Mouse (Mus musculus): ENCODE results near the gene Wfdc18.

The Wfdc18 gene

GRCm38 (mm10) chr11:83708715-83709114 lies at the start of gene Wfdc18:
Wfdc18 (plus strand) TSS chr11:83709015.
- no peak for DNase-seq (ENCODE audit: low read depth, low spot score)

- DNase-seq (ENCODE audit: low read depth, low spot score) = no peak
These were observed 46.6 kb upstream of the Wfdc18 start, which contains the start of gene Ccl4 for GRCm38 (mm10) chr11:83662204-83662603. Ccl4 (plus strand) TSS chr11:83662584.

- DNase-seq (ENCODE audit: low read depth, low spot score) = no peak
These were observed 45.3 kb upstream of the Wfdc18 start for GRCm38 (mm10) chr11:83663532-83663931.

GRCm38 (mm10) chr11:83671743-83672142 lies 37.1 kb upstream of the Wfdc18 start:
- DNase-seq (ENCODE audit: low read depth, low spot score) = no peak

GRCm38 (mm10) chr11:83675665-83676064 lies 33.1 kb upstream of the Wfdc18 start:
- DNase-seq (ENCODE audit: low read depth, low spot score) = no peak

- no peak for DNase-seq (ENCODE audit: low read depth, low spot score)
These were observed 18.9 kb upstream of the Wfdc18 start for GRCm38 (mm10) chr11:83689918-83690317.

- no peak for DNase-seq (ENCODE audit: low read depth, low spot score)
These were observed 16.8 kb upstream of the Wfdc18 start for GRCm38 (mm10) chr11:83692008-83692407.

GRCm38 (mm10) chr11:83703705-83704104 lies 5.1 kb upstream of the Wfdc18 start, which contains the start of gene Wfdc17:
Wfdc17 (plus strand) TSS chr11:83703991.
- no peak for DNase-seq (ENCODE audit: low read depth, low spot score)

- DNase-seq (ENCODE audit: low read depth, low spot score) = no peak
These were observed 868 bp downstream of the Wfdc18 start for GRCm38 (mm10) chr11:83709683-83710082.

- no peak for DNase-seq (ENCODE audit: low read depth, low spot score)
These were observed 3.9 kb downstream of the Wfdc18 start for GRCm38 (mm10) chr11:83712671-83713070.

- DNase-seq (ENCODE audit: low read depth, low spot score) = no peak
These were observed 5.1 kb downstream of the Wfdc18 start for GRCm38 (mm10) chr11:83713925-83714324.

GRCm38 (mm10) chr11:83717042-83717665 lies 8.3 kb downstream of the Wfdc18 start:
- DNase-seq (ENCODE audit: low read depth, low spot score) = no peak

GRCm38 (mm10) chr11:83720766-83721165 lies 12.0 kb downstream of the Wfdc18 start:
- no peak for DNase-seq (ENCODE audit: low read depth, low spot score)

- DNase-seq (ENCODE audit: low read depth, low spot score) = peak; percentile 26
These were observed 20.1 kb downstream of the Wfdc18 start for GRCm38 (mm10) chr11:83728757-83729432.

GRCm38 (mm10) chr11:83731116-83731515 lies 22.3 kb downstream of the Wfdc18 start:
- no peak for DNase-seq (ENCODE audit: low read depth, low spot score)

GRCm38 (mm10) chr11:83733071-83733640 lies 24.3 kb downstream of the Wfdc18 start:
- DNase-seq (ENCODE audit: low read depth, low spot score) = no peak

- DNase-seq (ENCODE audit: low read depth, low spot score) = no peak
These were observed 25.4 kb downstream of the Wfdc18 start for GRCm38 (mm10) chr11:83734215-83734614.

GRCm38 (mm10) chr11:83735881-83736280 lies 27.1 kb downstream of the Wfdc18 start:
- DNase-seq (ENCODE audit: low read depth, low spot score) = no peak

GRCm38 (mm10) chr11:83737109-83737558 lies 28.3 kb downstream of the Wfdc18 start:
- no peak for DNase-seq (ENCODE audit: low read depth, low spot score)

- DNase-seq (ENCODE audit: low read depth, low spot score) = peak; percentile 64
These were observed 30.4 kb downstream of the Wfdc18 start for GRCm38 (mm10) chr11:83739241-83739640.

GRCm38 (mm10) chr11:83740443-83740991 lies 31.7 kb downstream of the Wfdc18 start:
- DNase-seq (ENCODE audit: low read depth, low spot score) = no peak

- DNase-seq (ENCODE audit: low read depth, low spot score) = no peak
These were observed 33.0 kb downstream of the Wfdc18 start for GRCm38 (mm10) chr11:83741841-83742240.
